Mouse (Mus musculus) thymus, adult 2 months (tissue): Measurements from ENCODE around the gene Pdgfc.

Source experiments
- CTCF ChIP-seq: fragments of 200-500 bp; IDR thresholded peaks from 2 replicates; pipeline ENCODE4 v1.5.1; 2012; ENCODE audit warnings: mild to moderate bottlenecking, control low read depth, low read length, moderate library complexity, borderline replicate concordance; ENCODE audit not compliant: control insufficient read depth, poor library complexity, insufficient read depth; ENCODE audit errors: extremely low read depth
- POLR2A ChIP-seq: fragments of 200-500 bp; IDR thresholded peaks from 2 replicates; pipeline ENCODE4 v1.6.1; 2012; ENCODE audit warnings: mild to moderate bottlenecking, low read length, control low read depth, moderate library complexity; ENCODE audit not compliant: control insufficient read depth, poor library complexity, insufficient read depth; ENCODE audit errors: extremely low read depth

GRCm38 (mm10) chr3:81051522-81051921 is 15.3 kb downstream of the Pdgfc start:
- TF ChIP-seq CTCF = no peak
- no peak for TF ChIP-seq POLR2A
